Mouse (Mus musculus): Measurements from ENCODE around the gene Map2k6.

- TF ChIP-seq POLR2AphosphoS5 (IDR thresholded peaks at IDR 0.05; ENCODE audit: insufficient replicate concordance, low read depth, low read length) (no peak), TAL1 (conservative IDR thresholded peaks at IDR 0.05; ENCODE audit: low read depth, low read length) (no peak), CTCF (IDR thresholded peaks at IDR 0.05; ENCODE audit: low read depth, low read length) (no peak)
Measured at GRCm38 (mm10) chr11:110482176-110482575, 83.3 kb downstream of the Map2k6 start.
